Mouse (Mus musculus) kidney, adult 10 weeks (tissue): ENCODE measurements around the gene Oard1. TPM values are rescaled to one million over a fixed set of nuclear protein-coding genes. Genes with fewer than 3 reads are reported as not detected.

Experiments
- polyA plus RNA-seq: library from polyadenylated mRNA; stranded (reverse); fragments of 350-450 nt; fragmentation: Illumina TruSeq; extraction: RNeasy Lipid Tissue Mini Kit (QIAGEN cat#74804); gene quantifications from one replicate; pipeline ENCODE4 v1.2.3, GENCODE M21; 2014; ENCODE audit warnings: low read depth, low replicate concordance

The Oard1 gene
- polyA plus RNA-seq: 86.4 TPM

DNA sequence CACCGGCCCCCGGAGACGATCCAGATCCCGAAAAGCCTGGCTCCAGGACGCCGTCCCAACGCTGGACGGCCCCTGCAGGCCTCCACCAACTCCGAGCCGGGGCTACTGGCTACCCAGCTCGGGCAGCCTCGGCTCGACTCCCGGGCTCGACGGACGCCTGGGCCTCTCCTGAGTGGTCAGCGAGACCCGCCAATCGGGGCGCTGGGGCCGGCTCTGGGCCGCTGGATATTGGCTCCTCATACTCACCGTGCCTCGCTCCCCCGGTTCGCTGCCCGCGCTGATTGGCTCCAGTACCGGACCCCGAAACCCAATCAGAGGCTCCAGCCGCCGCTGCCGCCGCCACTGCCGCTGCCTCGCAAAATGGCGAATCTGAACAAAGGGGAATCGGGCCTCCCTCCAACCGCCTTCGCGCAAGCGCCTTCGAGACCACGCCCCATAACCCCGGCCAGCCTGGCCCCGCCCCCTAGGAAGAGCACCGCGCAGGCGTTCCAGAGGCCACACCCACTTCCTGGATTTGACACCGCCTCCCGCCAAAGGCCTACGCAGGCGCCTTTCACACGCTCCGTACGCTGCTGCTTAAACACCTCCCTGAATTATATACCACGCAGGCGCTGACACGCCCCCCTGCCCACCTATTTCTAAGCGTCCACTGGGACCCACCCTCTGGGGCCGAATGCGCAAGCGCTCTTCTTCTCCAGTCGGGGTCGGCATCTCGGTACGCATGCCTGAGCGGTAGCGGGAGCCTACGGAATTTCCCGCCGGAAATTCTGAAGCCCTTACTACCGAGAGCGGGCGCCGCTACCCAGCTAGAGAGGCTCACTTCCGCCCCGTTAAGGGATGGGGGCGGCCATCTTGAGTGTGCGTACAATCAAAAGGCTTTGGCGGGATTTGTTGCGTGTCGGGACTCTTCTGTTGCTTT lies at the start of gene Oard1, which contains the start of gene Nfya:
TSS of gene Oard1 (plus strand) at position 635 of the 919 bp plus-strand sequence.
TSS of gene Nfya (minus strand) at position 527 of the 919 bp plus-strand sequence.

DNA sequence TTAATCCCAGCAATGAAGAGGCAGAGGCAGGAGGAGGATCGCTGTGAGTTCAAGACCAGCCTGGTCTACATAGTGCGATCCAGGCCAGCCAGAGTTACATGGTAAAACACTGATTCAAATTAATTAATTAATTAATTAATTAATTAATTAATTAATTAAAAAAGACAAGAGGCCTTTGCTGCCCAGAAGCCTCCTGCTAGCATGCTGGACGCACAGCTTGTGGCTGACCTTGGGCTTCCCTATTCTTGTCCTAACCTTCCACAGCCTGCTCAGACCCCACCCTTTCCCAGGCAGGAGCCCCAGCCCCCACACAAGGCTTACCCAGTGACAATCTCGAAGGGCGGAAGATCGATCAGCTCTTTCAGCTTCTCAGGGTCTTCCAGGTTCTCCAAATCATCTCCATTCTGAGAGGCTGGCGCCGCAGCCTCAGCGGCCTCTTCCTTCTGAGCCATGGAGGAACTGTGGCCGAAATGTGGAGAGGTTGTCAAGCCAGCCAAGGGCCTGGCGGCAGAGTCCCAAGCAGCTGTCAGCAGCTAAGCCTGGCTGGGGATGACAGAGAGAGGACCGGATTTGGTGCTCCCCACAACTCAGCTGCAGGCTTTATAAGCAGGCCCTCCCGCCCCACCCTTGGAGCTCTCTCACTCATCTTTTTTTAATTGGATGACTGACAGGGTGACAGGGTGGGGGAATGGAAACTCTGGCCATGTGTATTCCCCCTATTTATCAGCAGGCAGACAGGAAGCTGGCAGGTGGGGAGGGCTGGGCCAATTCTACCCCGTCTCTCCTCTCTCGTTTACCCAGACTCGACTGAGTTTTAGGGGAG lies 22.6 kb downstream of the Oard1 start, which contains the start of gene Apobec2:
TSS of gene Apobec2 (minus strand) at position 773 of the 823 bp plus-strand sequence.

DNA sequence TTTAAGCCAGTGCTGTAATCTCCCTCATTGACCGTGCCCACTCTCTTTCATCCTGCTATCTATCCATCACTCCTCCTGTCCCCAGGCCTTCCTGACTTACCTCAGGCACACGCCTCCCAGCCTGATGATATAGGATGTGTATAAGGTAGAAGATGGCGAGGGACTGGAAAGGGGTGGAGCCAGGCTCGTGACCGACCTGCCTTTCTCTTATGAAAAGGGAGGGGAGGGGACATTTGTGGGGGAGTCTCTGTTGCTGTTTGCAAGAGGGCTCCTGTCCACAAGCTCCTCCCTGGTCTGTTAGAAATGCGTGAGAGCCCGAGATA lies 41.5 kb downstream of the Oard1 start, which contains the start of gene Tspo2:
TSS of gene Tspo2 (minus strand) at position 170 of the 323 bp plus-strand sequence.

DNA sequence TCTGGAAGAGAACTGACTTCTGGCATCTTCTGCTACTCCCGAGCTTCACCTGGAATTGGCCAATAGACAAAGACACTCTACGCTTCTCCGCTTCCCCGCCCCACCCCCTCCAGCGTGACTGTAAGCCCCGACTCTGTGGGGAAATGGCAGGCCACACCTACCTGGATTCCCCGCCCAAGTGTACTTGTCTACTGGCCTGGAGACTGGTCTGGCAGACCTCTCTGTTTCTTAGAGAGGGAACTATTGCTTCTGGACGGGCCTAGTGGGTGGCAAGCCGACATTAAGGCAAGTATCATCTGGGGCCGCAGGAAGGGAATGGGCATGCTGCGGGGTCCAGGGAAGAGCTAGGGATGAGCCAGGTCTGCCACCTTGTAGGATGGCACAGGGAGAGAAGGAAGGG lies 44.9 kb downstream of the Oard1 start, which contains the start of gene Unc5cl:
TSS of gene Unc5cl (plus strand) at position 214 of the 400 bp plus-strand sequence.

Other genes starting within 250 kb of the Oard1 start
- not detected for gene A530064D06Rik, start 242.7 kb upstream of the Oard1 start, polyA plus RNA-seq
- gene Trem1, start 177.2 kb upstream of the Oard1 start, polyA plus RNA-seq: not detected
- gene Trem3, start 162.2 kb upstream of the Oard1 start, polyA plus RNA-seq: not detected
- not detected for gene Treml4, start 145.7 kb upstream of the Oard1 start, polyA plus RNA-seq
- gene Treml2, start 110.5 kb upstream of the Oard1 start, polyA plus RNA-seq: not detected
- gene B430306N03Rik, start 93.9 kb upstream of the Oard1 start, polyA plus RNA-seq: not detected
- not detected for gene Trem2, start 63.6 kb upstream of the Oard1 start, polyA plus RNA-seq
- not detected for gene Treml1, start 50.1 kb upstream of the Oard1 start, polyA plus RNA-seq
- gene Nfya, start 108 bp upstream of the Oard1 start, polyA plus RNA-seq: 16.1 TPM
- 5.0 TPM for gene Apobec2, start 22.9 kb downstream of the Oard1 start, polyA plus RNA-seq
- gene Tspo2, start 41.5 kb downstream of the Oard1 start, polyA plus RNA-seq: not detected
- gene Unc5cl, start 44.9 kb downstream of the Oard1 start, polyA plus RNA-seq: not detected